In genomic region chr3:62192466-62192865, GRCm38 (mm10) we compare ENCODE assay signal across 9 mouse cellular contexts.
A peak's percentile ranks its signal among the peaks of the same experiment; 100 is the strongest.
DNase-seq lines count a peak whose midpoint lies in the region; ATAC-seq and TF ChIP-seq lines count a peak whose summit lies in the region.
"Had no signal": no experiment of that assay in that cellular context is flagged by ENCODE, and none has a peak within 500 bp of the region (broad histone marks: within the 10 kb centered on the region; RNA-seq: fewer than 3 reads in every experiment).

No protein-coding gene starts in this region.

- H3K4me2 ChIP-seq in liver, embryonic 11.5 days, result no peak overlapping the region
- H3K4me2 ChIP-seq in midbrain, embryonic 16.5 days (ENCODE audit: low read length), result no peak overlapping the region
- H3K4me2 ChIP-seq: neural tube, embryonic 12.5 days had no signal

- WGBS in liver, adult 2 months, result 46% methylated on average over 1 of the region's 1 CpGs
- WGBS in liver, embryonic 11.5 days, result 71% methylated on average over 1 of the region's 1 CpGs
- 34% methylated on average over 1 of the region's 1 CpGs for WGBS in midbrain, embryonic 16.5 days
- 14% methylated on average over 1 of the region's 1 CpGs for WGBS in thymus, adult 2 months

- TF ChIP-seq POLR2A in liver, adult 2 months (IDR thresholded peaks at IDR 0.05; ENCODE audit: extremely low read depth, insufficient read depth, low read length), result no peak
- TF ChIP-seq POLR2A in cortical plate, adult 2 months (IDR thresholded peaks at IDR 0.05; ENCODE audit: extremely low read depth, insufficient read depth, low read length), result no peak
- TF ChIP-seq POLR2A in thymus, adult 2 months (IDR thresholded peaks at IDR 0.05; ENCODE audit: control insufficient read depth, extremely low read depth, insufficient read depth, low read length, poor library complexity), result no peak

- no peak overlapping the region for H3K4me3 ChIP-seq in gastrocnemius, adult 2 months
- H3K4me3 ChIP-seq in liver, adult 2 months (ENCODE audit: insufficient read depth, low read depth, low read length), result no peak overlapping the region
- H3K4me3 ChIP-seq in liver, embryonic 11.5 days (ENCODE audit: low read depth, low read length), result no peak overlapping the region
- no peak overlapping the region for H3K4me3 ChIP-seq in cortical plate, adult 2 months (ENCODE audit: insufficient read depth, low read length)
- H3K4me3 ChIP-seq in midbrain, embryonic 16.5 days (ENCODE audit: low read depth, low read length), result no peak overlapping the region
- H3K4me3 ChIP-seq in thymus, adult 2 months (ENCODE audit: control insufficient read depth, insufficient read depth, low read length), result no peak overlapping the region
- H3K4me3 ChIP-seq: neural tube, embryonic 12.5 days had no signal

- no peak for DNase-seq in gastrocnemius, adult 2 months
- no peak for DNase-seq in gastrocnemius, postnatal 10 days
- DNase-seq in liver, adult 2 months (ENCODE audit: extremely low read depth, low read depth, low spot score), result peak; percentile 3
- no peak for DNase-seq in liver, embryonic 11.5 days (ENCODE audit: low spot score)
- DNase-seq in T-cell, adult 2 months (ENCODE audit: low spot score), result no peak
- DNase-seq in thymus, adult 2 months, result no peak

- no peaks in the 10 kb centered on the region for H3K36me3 ChIP-seq in liver, adult 2 months (ENCODE audit: control insufficient read depth, insufficient read depth, low read length)
- H3K36me3 ChIP-seq in liver, embryonic 11.5 days (ENCODE audit: control insufficient read depth, insufficient read depth, low read length), result no peaks in the 10 kb centered on the region
- no peaks in the 10 kb centered on the region for H3K36me3 ChIP-seq in midbrain, embryonic 16.5 days (ENCODE audit: control insufficient read depth, insufficient read depth, low read length)
- no peaks in the 10 kb centered on the region for H3K36me3 ChIP-seq in thymus, adult 2 months (ENCODE audit: control insufficient read depth, insufficient read depth, low read length)
- H3K36me3 ChIP-seq: neural tube, embryonic 12.5 days had no signal

- no peak for ATAC-seq in liver, embryonic 11.5 days (replicated peaks; ENCODE audit: low FRiP score)
- peak; percentile 68; the same call in 1 of the 2 replicates for ATAC-seq in midbrain, embryonic 16.5 days

- no peaks in the 10 kb centered on the region for H3K79me2 ChIP-seq in liver, adult 2 months (ENCODE audit: control insufficient read depth, insufficient read depth, low read length)

- no peaks in the 10 kb centered on the region for H3K27me3 ChIP-seq in liver, adult 2 months (ENCODE audit: control insufficient read depth, insufficient read depth, low read length)
- H3K27me3 ChIP-seq in liver, embryonic 11.5 days (replicated peaks; ENCODE audit: control insufficient read depth, insufficient read depth, low read length), result no peaks in the 10 kb centered on the region
- H3K27me3 ChIP-seq in midbrain, embryonic 16.5 days (ENCODE audit: control insufficient read depth, insufficient read depth, low read depth, low read length), result no peaks in the 10 kb centered on the region
- H3K27me3 ChIP-seq in thymus, adult 2 months (ENCODE audit: control insufficient read depth, insufficient read depth, low read length), result no peaks in the 10 kb centered on the region
- H3K27me3 ChIP-seq: neural tube, embryonic 12.5 days had no signal

- H3K4me1 ChIP-seq in liver, adult 2 months (ENCODE audit: control insufficient read depth, insufficient read depth, low read length), result no peaks in the 10 kb centered on the region
- no peaks in the 10 kb centered on the region for H3K4me1 ChIP-seq in liver, embryonic 11.5 days (replicated peaks; ENCODE audit: control insufficient read depth, insufficient read depth, low read length)
- H3K4me1 ChIP-seq in cortical plate, adult 2 months (ENCODE audit: control insufficient read depth, insufficient read depth, low read length), result no peaks in the 10 kb centered on the region
- H3K4me1 ChIP-seq in midbrain, embryonic 16.5 days (ENCODE audit: control insufficient read depth, insufficient read depth, low read length), result no peaks in the 10 kb centered on the region
- H3K4me1 ChIP-seq in thymus, adult 2 months (replicated peaks; ENCODE audit: control insufficient read depth, insufficient read depth, low read length), result no peaks in the 10 kb centered on the region
- H3K4me1 ChIP-seq: neural tube, embryonic 12.5 days had no signal

- no peak overlapping the region for H3K9ac ChIP-seq in liver, adult 2 months (ENCODE audit: low read depth, low read length)
- no peak overlapping the region for H3K9ac ChIP-seq in liver, embryonic 11.5 days (ENCODE audit: low read depth, low read length)
- H3K9ac ChIP-seq in midbrain, embryonic 16.5 days (ENCODE audit: low read depth, low read length), result no peak overlapping the region
- H3K9ac ChIP-seq: neural tube, embryonic 12.5 days had no signal

- no peaks in the 10 kb centered on the region for H3K9me3 ChIP-seq in liver, embryonic 11.5 days (ENCODE audit: control insufficient read depth, low read length)
- no peaks in the 10 kb centered on the region for H3K9me3 ChIP-seq in midbrain, embryonic 16.5 days (replicated peaks; ENCODE audit: control insufficient read depth, low read length, poor library complexity, severe bottlenecking)
- H3K9me3 ChIP-seq: neural tube, embryonic 12.5 days had no signal

- intact Hi-C loops in gastrocnemius, adult 2 months (cut with DNase I), result no loop called here

- H3K27ac ChIP-seq in gastrocnemius, adult 2 months, result no peak overlapping the region
- no peak overlapping the region for H3K27ac ChIP-seq in liver, adult 2 months (replicated peaks; ENCODE audit: insufficient read depth, low read depth, low read length)
- no peak overlapping the region for H3K27ac ChIP-seq in liver, embryonic 11.5 days (ENCODE audit: low read depth, low read length)
- H3K27ac ChIP-seq in cortical plate, adult 2 months (ENCODE audit: insufficient read depth, low read length), result no peak overlapping the region
- H3K27ac ChIP-seq in midbrain, embryonic 16.5 days (ENCODE audit: low read length), result no peak overlapping the region
- H3K27ac ChIP-seq in thymus, adult 2 months (ENCODE audit: control insufficient read depth, insufficient read depth, low read length), result no peak overlapping the region
- H3K27ac ChIP-seq: neural tube, embryonic 12.5 days had no signal

- peak; percentile 54 for TF ChIP-seq CTCF in gastrocnemius, adult 2 months (IDR thresholded peaks at IDR 0.05)
- TF ChIP-seq CTCF in liver, adult 2 months (IDR thresholded peaks at IDR 0.05; ENCODE audit: low read depth, low read length), result no peak
- peak; percentile 27 for TF ChIP-seq CTCF in cortical plate, adult 2 months (IDR thresholded peaks at IDR 0.05; ENCODE audit: extremely low read depth, insufficient read depth, low read length)
- TF ChIP-seq CTCF in thymus, adult 2 months (IDR thresholded peaks at IDR 0.05; ENCODE audit: borderline replicate concordance, control insufficient read depth, extremely low read depth, insufficient read depth, low read length, poor library complexity), result no peak

Comparison
In these comparisons a context has a peak if more than half of its experiments do, and no peak if none do; other contexts are left out.
1. CTCF ChIP-seq: peak in gastrocnemius, adult 2 months (single experiment) and cortical plate, adult 2 months (single experiment); none in liver, adult 2 months (single experiment) and thymus, adult 2 months (single experiment).